Mouse (Mus musculus) liver, adult 2 months (tissue): Measurements from ENCODE around the gene Rab29. TPM values are rescaled to one million over a fixed set of nuclear protein-coding genes. Genes with fewer than 3 reads are reported as not detected.
A peak's percentile ranks its signal among the peaks of the same experiment; 100 is the strongest.

ENCODE experiments used
- DNase-seq: peaks from one replicate; pipeline ENCODE4 v3.0.0-alpha.2; 2011; ENCODE audit warnings: low read depth, low spot score; ENCODE audit errors: extremely low read depth
- H3K27ac ChIP-seq: fragments of 200-500 bp; replicated peaks from 2 replicates; pipeline ENCODE4 v1.5.1; 2012; ENCODE audit warnings: low read depth, mild to moderate bottlenecking, control low read depth, inconsistent platforms, low read length; ENCODE audit not compliant: insufficient read depth
- H3K27me3 ChIP-seq: fragments of 200-500 bp; 2 replicates; pipeline ENCODE4 v1.6.1; 2012; ENCODE audit warnings: mild to moderate bottlenecking, moderate library complexity, low read length, inconsistent platforms; ENCODE audit not compliant: control insufficient read depth, insufficient read depth
- H3K36me3 ChIP-seq: fragments of 200-500 bp; 2 replicates; pipeline ENCODE4 v1.6.1; 2012; ENCODE audit warnings: low read length, inconsistent platforms; ENCODE audit not compliant: control insufficient read depth, insufficient read depth
- H3K4me1 ChIP-seq: fragments of 200-500 bp; 2 replicates; pipeline ENCODE4 v1.6.1; 2011; ENCODE audit warnings: low read length; ENCODE audit not compliant: control insufficient read depth, insufficient read depth
- H3K4me3 ChIP-seq: fragments of 200-500 bp; 2 replicates; pipeline ENCODE4 v1.5.1; 2011; ENCODE audit warnings: low read depth, mild to moderate bottlenecking, control low read depth, low read length, moderate library complexity; ENCODE audit not compliant: insufficient read depth
- H3K79me2 ChIP-seq: fragments of 200-500 bp; 2 replicates; pipeline ENCODE4 v1.6.1; 2012; ENCODE audit warnings: inconsistent platforms, mild to moderate bottlenecking, low read length, moderate library complexity; ENCODE audit not compliant: control insufficient read depth, insufficient read depth
- H3K9ac ChIP-seq: fragments of 200-500 bp; 2 replicates; pipeline ENCODE4 v1.6.1; 2012; ENCODE audit warnings: low read depth, mild to moderate bottlenecking, control low read depth, inconsistent platforms, low read length
- CTCF ChIP-seq: fragments of 200-500 bp; IDR thresholded peaks from 2 replicates; pipeline ENCODE4 v1.5.1; 2011; ENCODE audit warnings: low read depth, low read length, control low read depth
- POLR2A ChIP-seq: fragments of 200-500 bp; IDR thresholded peaks from 2 replicates; pipeline ENCODE4 v1.6.1; 2011; ENCODE audit warnings: low read length, control low read depth; ENCODE audit not compliant: insufficient read depth; ENCODE audit errors: extremely low read depth
- WGBS: fragments of 180-500 bp; shearing (Covaris S2); methylation state at CpG from one replicate; pipeline ENCODE4 v1.1.7; 2018; 5-methylcytosine and 5-hydroxymethylcytosine counted together
- polyA plus RNA-seq: library from polyadenylated mRNA; depleted of rRNA; stranded (reverse); fragments of >200 nt; gene quantifications from 2 replicates; pipeline ENCODE4 v1.2.3, GENCODE M21; 2012
- total RNA-seq: library from RNA; depleted of rRNA; stranded (reverse); fragments of >200 nt; gene quantifications from 2 replicates; pipeline ENCODE4 v1.2.3, GENCODE M21; 2014

Rab29 gene
- total and polyA plus RNA-seq, 2 experiments = 18.2 to 20.2 TPM

- no peak for DNase-seq
- Histone ChIP-seq H3K27me3 (no peaks in the 10 kb centered on the region), H3K79me2 (no peaks in the 10 kb centered on the region), H3K4me1 (peaks cover 8% of the 10 kb centered on the region), H3K27ac (no peak overlapping the region), H3K36me3 (peaks cover 6% of the 10 kb centered on the region), H3K9ac (no peak overlapping the region), H3K4me3 (no peak overlapping the region)
- 82% methylated on average over 5 of the region's 5 CpGs for WGBS
- TF ChIP-seq CTCF (no peak), POLR2A (no peak)
These were observed 43.5 kb upstream of the Rab29 start for GRCm38 (mm10) chr1:131823563-131823962.

GRCm38 (mm10) chr1:131824528-131825181 is 42.4 kb upstream of the Rab29 start:
- H3K27me3 ChIP-seq = no peaks in the 10 kb centered on the region
- H3K9ac ChIP-seq = no peak overlapping the region
- H3K27ac ChIP-seq = no peak overlapping the region
- peak; percentile 53 for DNase-seq
- H3K36me3 ChIP-seq = peaks cover 4% of the 10 kb centered on the region
- no peaks in the 10 kb centered on the region for H3K79me2 ChIP-seq
- 86% methylated on average over 11 of the region's 11 CpGs for WGBS
- H3K4me3 ChIP-seq = no peak overlapping the region
- TF ChIP-seq POLR2A = no peak
- peaks cover 11% of the 10 kb centered on the region for H3K4me1 ChIP-seq

- TF ChIP-seq POLR2A = no peak
- TF ChIP-seq CTCF = no peak
- H3K9ac ChIP-seq = peak within 1 kb of the TSS; percentile 89
- peak within 1 kb of the TSS; percentile 62 for H3K27ac ChIP-seq
- H3K79me2 ChIP-seq = no peaks in the 10 kb centered on the region
- no peak for DNase-seq
- H3K36me3 ChIP-seq = no peaks in the 10 kb centered on the region
- H3K27me3 ChIP-seq = no peaks in the 10 kb centered on the region
- peaks cover 11% of the 10 kb centered on the region for H3K4me1 ChIP-seq
- H3K4me3 ChIP-seq = peak within 1 kb of the TSS; percentile 80
- 8% methylated on average over 25 of the region's 25 CpGs for WGBS
These were observed 39.7 kb upstream of the Rab29 start, which contains the start of gene Slc41a1 for GRCm38 (mm10) chr1:131827207-131827786. Slc41a1 (plus strand) TSS chr1:131827493.

DNA sequence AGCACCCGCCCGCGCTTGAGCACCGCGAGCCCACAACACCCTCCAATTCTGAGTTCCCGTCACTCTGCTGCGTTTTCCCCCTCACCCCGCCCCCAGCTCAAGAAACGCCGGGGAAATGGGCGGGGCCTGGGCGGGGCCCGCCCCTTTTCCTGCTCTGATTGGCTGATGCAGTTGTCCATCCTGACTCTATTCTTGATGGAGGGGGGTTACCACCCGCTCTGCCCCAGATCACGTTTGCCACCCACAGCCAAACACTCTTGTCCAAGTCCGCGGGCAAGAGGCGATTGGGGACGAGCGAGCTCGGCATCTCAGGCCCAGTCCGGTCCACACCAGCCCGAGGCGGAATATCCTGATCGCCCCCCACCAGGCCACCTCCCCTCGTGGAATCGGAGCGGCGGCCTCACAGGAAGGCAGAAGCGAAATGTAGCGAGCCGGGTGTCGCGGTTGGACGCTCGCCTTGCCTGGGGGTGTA is 39.2 kb upstream of the Rab29 start:
- TF ChIP-seq POLR2A (peak; percentile 76; the same call in 1 of the 2 replicates), CTCF (no peak)
- Histone ChIP-seq H3K79me2 (no peaks in the 10 kb centered on the region), H3K36me3 (no peaks in the 10 kb centered on the region), H3K4me1 (peaks cover 11% of the 10 kb centered on the region), H3K27me3 (no peaks in the 10 kb centered on the region), H3K4me3 (peak overlapping the region; percentile 80), H3K9ac (peak overlapping the region; percentile 89), H3K27ac (peak overlapping the region; percentile 62)
- under 1% methylated on average over 36 of the region's 36 CpGs for WGBS
- DNase-seq = peak; percentile 89

GRCm38 (mm10) chr1:131828297-131829126 is 38.5 kb upstream of the Rab29 start:
- H3K27me3 ChIP-seq = no peaks in the 10 kb centered on the region
- H3K36me3 ChIP-seq = no peaks in the 10 kb centered on the region
- no peaks in the 10 kb centered on the region for H3K79me2 ChIP-seq
- peak overlapping the region; percentile 89 for H3K9ac ChIP-seq
- peaks cover 11% of the 10 kb centered on the region for H3K4me1 ChIP-seq
- no peak for DNase-seq
- TF ChIP-seq POLR2A (no peak), CTCF (no peak)
- 15% methylated on average over 22 of the region's 22 CpGs for WGBS
- H3K4me3 ChIP-seq = peak overlapping the region; percentile 80
- peak overlapping the region; percentile 53 for H3K27ac ChIP-seq

- WGBS = 86% methylated on average over 5 of the region's 5 CpGs
- Histone ChIP-seq H3K9ac (no peak overlapping the region), H3K4me3 (no peak overlapping the region)
These were observed 37.7 kb upstream of the Rab29 start for GRCm38 (mm10) chr1:131829279-131829678.

More at GRCm38 (mm10) chr1:131829279-131829678, 37.7 kb upstream of the Rab29 start:
- H3K27me3 ChIP-seq = no peaks in the 10 kb centered on the region
- peaks cover 11% of the 10 kb centered on the region for H3K4me1 ChIP-seq
- H3K27ac ChIP-seq = no peak overlapping the region
- H3K36me3 ChIP-seq = no peaks in the 10 kb centered on the region
- H3K79me2 ChIP-seq = no peaks in the 10 kb centered on the region
- DNase-seq = no peak
- no peak for TF ChIP-seq POLR2A
- no peak for TF ChIP-seq CTCF
